Mouse (Mus musculus) left cerebral cortex, adult 2 months (tissue): ENCODE data around the gene Synpo2. TPM values are rescaled to one million over a fixed set of nuclear protein-coding genes. Genes with fewer than 3 reads are reported as not detected.

ENCODE experiments used
- DNase-seq, 2 experiments: peaks; one replicate each; pipeline ENCODE4 v3.0.0; 2021 to 2022; ENCODE audit warnings: low spot score in 2 of 2, mixed read lengths in 1 of 2; ENCODE audit errors: extremely low spot score in 1 of 2
- H3K27ac ChIP-seq: fragments of 200-600 bp; 2 replicates; pipeline ENCODE4 v1.8.1; 2022
- H3K4me3 ChIP-seq: fragments of 200-600 bp; 2 replicates; pipeline ENCODE4 v1.8.1; 2022
- CTCF ChIP-seq: fragments of 200-600 bp; IDR thresholded peaks from 2 replicates; pipeline ENCODE4 v1.8.1; 2022; ENCODE audit warnings: antibody characterized with exemption, mild to moderate bottlenecking, moderate library complexity
- intact Hi-C: fragments of 180-260 bp; cut with DNase I; formaldehyde crosslinking; loops from one replicate; pipeline ENCODE4 v1.15.1; 2025
- total RNA-seq, 2 experiments: library from RNA; stranded (reverse); gene quantifications; 2 replicates each; pipeline ENCODE4 v1.2.3; 2021

The Synpo2 gene
- total RNA-seq, 2 experiments from 2014 or later = 2.7 to 3.0 TPM

GRCm38 (mm10) chr3:123122151-123123030 is 113.6 kb downstream of the Synpo2 start:
- TF ChIP-seq CTCF = no peak
- DNase-seq = no peak
- H3K4me3 ChIP-seq = no peak overlapping the region
- H3K27ac ChIP-seq = no peak overlapping the region
- intact Hi-C loops = no loop called here

- TF ChIP-seq CTCF = no peak
- Histone ChIP-seq H3K27ac (no peak overlapping the region), H3K4me3 (no peak overlapping the region)
- intact Hi-C loops = loop anchor here (5.0 kb wide), 1 partner anchor 40 kb away; no protein-coding TSS in a partner anchor
- DNase-seq = no peak
Measured at GRCm38 (mm10) chr3:123116903-123117302, 119.0 kb downstream of the Synpo2 start.

GRCm38 (mm10) chr3:123115770-123116527 is 120.0 kb downstream of the Synpo2 start:
- peak overlapping the region; percentile 30 for H3K4me3 ChIP-seq
- no peak for DNase-seq
- peak; percentile 14 for TF ChIP-seq CTCF
- intact Hi-C loops = loop anchor here (5.0 kb wide), 1 partner anchor 41 kb away; no protein-coding TSS in a partner anchor
- H3K27ac ChIP-seq = no peak overlapping the region

GRCm38 (mm10) chr3:123114001-123114635 is 121.8 kb downstream of the Synpo2 start:
- intact Hi-C loops = no loop called here
- H3K27ac ChIP-seq = no peak overlapping the region
- no peak for TF ChIP-seq CTCF
- DNase-seq = no peak
- H3K4me3 ChIP-seq = no peak overlapping the region

- no peak for DNase-seq
- no peak for TF ChIP-seq CTCF
- H3K4me3 ChIP-seq = no peak overlapping the region
- intact Hi-C loops = no loop called here
- H3K27ac ChIP-seq = no peak overlapping the region
Measured at GRCm38 (mm10) chr3:123112781-123113180, 123.2 kb downstream of the Synpo2 start.

GRCm38 (mm10) chr3:123111071-123111711 is 124.8 kb downstream of the Synpo2 start:
- DNase-seq = no peak
- Histone ChIP-seq H3K27ac (no peak overlapping the region), H3K4me3 (no peak overlapping the region)
- no peak for TF ChIP-seq CTCF
- intact Hi-C loops = no loop called here

- TF ChIP-seq CTCF = no peak
- no peak overlapping the region for H3K27ac ChIP-seq
- DNase-seq = no peak
- intact Hi-C loops = loop anchor here (10.0 kb wide), 1 partner anchor 243 kb away; no protein-coding TSS in a partner anchor
- no peak overlapping the region for H3K4me3 ChIP-seq
Measured at GRCm38 (mm10) chr3:123107830-123108549, 128.0 kb downstream of the Synpo2 start.

- intact Hi-C loops = loop anchor here (10.0 kb wide), 1 partner anchor 240 kb away; no protein-coding TSS in a partner anchor
- Histone ChIP-seq H3K27ac (no peak overlapping the region), H3K4me3 (no peak overlapping the region)
- TF ChIP-seq CTCF = no peak
- DNase-seq = no peak
Measured at GRCm38 (mm10) chr3:123104325-123104724, 131.6 kb downstream of the Synpo2 start.

- peak; percentile 99 for TF ChIP-seq CTCF
Measured at GRCm38 (mm10) chr3:123103151-123103860, 132.6 kb downstream of the Synpo2 start.

GRCm38 (mm10) chr3:123101761-123102160 is 134.2 kb downstream of the Synpo2 start:
- Histone ChIP-seq H3K4me3 (no peak overlapping the region), H3K27ac (no peak overlapping the region)
- DNase-seq = no peak
- intact Hi-C loops = loop anchor here (2.0 to 10.0 kb wide), 2 partner anchors 117 to 237 kb away; partner anchors contain the start of gene Usp53
- no peak for TF ChIP-seq CTCF

More at GRCm38 (mm10) chr3:123103151-123103860, 132.6 kb downstream of the Synpo2 start:
- Histone ChIP-seq H3K27ac (no peak overlapping the region), H3K4me3 (no peak overlapping the region)
- peak; percentile 72 to 74 for DNase-seq
- intact Hi-C loops = loop anchor here (1.0 to 10.0 kb wide), 3 partner anchors 119 to 239 kb away; partner anchors contain the start of gene Usp53
